ENCODE assay signal across 11 mouse cellular contexts in genomic region chr16:78265826-78266225, GRCm38 (mm10). TPM values are rescaled to one million over a fixed set of nuclear protein-coding genes. Genes with fewer than 3 reads are reported as not detected.
DNase-seq lines count a peak whose midpoint lies in the region; ATAC-seq lines count a peak whose summit lies in the region.
"Had no signal": no experiment of that assay in that cellular context is flagged by ENCODE, and none has a peak within 500 bp of the region (broad histone marks: within the 10 kb centered on the region; RNA-seq: fewer than 3 reads in every experiment).

No protein-coding gene starts in this region.

- ATAC-seq in hindbrain, embryonic 13.5 days (ENCODE audit: low FRiP score): no peak
- no peak for ATAC-seq in heart, embryonic 16.5 days (replicated peaks; ENCODE audit: extremely low read depth, insufficient read depth, low FRiP score)
- ATAC-seq in cerebellum, adult (ENCODE audit: insufficient number of reproducible peaks, low FRiP score, low TSS enrichment): no peak

- H3K9me3 ChIP-seq in hindbrain, embryonic 10.5 days: no peaks in the 10 kb centered on the region
- no peaks in the 10 kb centered on the region for H3K9me3 ChIP-seq in hindbrain, embryonic 13.5 days
- no peaks in the 10 kb centered on the region for H3K9me3 ChIP-seq in heart, embryonic 16.5 days (replicated peaks; ENCODE audit: control insufficient read depth, low read length)
- H3K9me3 ChIP-seq: limb, embryonic 15.5 days had no signal

- no peak overlapping the region for H3K4me3 ChIP-seq in hindbrain, embryonic 10.5 days
- no peak overlapping the region for H3K4me3 ChIP-seq in hindbrain, embryonic 13.5 days
- H3K4me3 ChIP-seq in heart, embryonic 16.5 days (ENCODE audit: low read length): no peak overlapping the region

- peak overlapping the region; percentile 42; the same call in 1 of the 2 replicates for H3K27ac ChIP-seq in hindbrain, embryonic 10.5 days
- H3K27ac ChIP-seq in hindbrain, embryonic 13.5 days: no peak overlapping the region
- peak overlapping the region; percentile 90 for H3K27ac ChIP-seq in heart, embryonic 16.5 days (ENCODE audit: low read length)
- H3K27ac ChIP-seq: limb, embryonic 15.5 days had no signal

- no peak overlapping the region for H3K9ac ChIP-seq in hindbrain, embryonic 13.5 days
- no peak overlapping the region for H3K9ac ChIP-seq in heart, embryonic 16.5 days (ENCODE audit: low read length)
- H3K9ac ChIP-seq: limb, embryonic 15.5 days had no signal

- H3K4me1 ChIP-seq in hindbrain, embryonic 10.5 days (replicated peaks): peaks cover 17% of the 10 kb centered on the region
- H3K4me1 ChIP-seq in hindbrain, embryonic 13.5 days (replicated peaks): peaks cover 17% of the 10 kb centered on the region
- H3K4me1 ChIP-seq in heart, embryonic 16.5 days (ENCODE audit: control insufficient read depth, insufficient read depth, low read length): peaks cover 12% of the 10 kb centered on the region

- WGBS in hindbrain, embryonic 10.5 days: 42% methylated on average over 11 of the region's 11 CpGs
- 46% methylated on average over 11 of the region's 11 CpGs for WGBS in hindbrain, embryonic 13.5 days
- WGBS in heart, embryonic 16.5 days: 34% methylated on average over 11 of the region's 11 CpGs

- no peak overlapping the region for H3K4me2 ChIP-seq in hindbrain, embryonic 13.5 days
- peak overlapping the region; percentile 80 for H3K4me2 ChIP-seq in heart, embryonic 16.5 days (ENCODE audit: low read depth, low read length)

- no peak for DNase-seq in hindbrain, embryonic 10.5 days (ENCODE audit: low spot score)
- DNase-seq in adrenal gland, adult 8-10 months: peak; percentile 19
- DNase-seq in lung, postnatal 25 days (ENCODE audit: low spot score): peak; percentile 49
- DNase-seq in thymus, postnatal 36 days: no peak
- no peak for DNase-seq in cerebellum, adult 11-12 months
- DNase-seq: kidney, postnatal 4 days had no signal

- H3K27me3 ChIP-seq in hindbrain, embryonic 10.5 days (ENCODE audit: insufficient read depth, poor library complexity, severe bottlenecking): no peaks in the 10 kb centered on the region
- no peaks in the 10 kb centered on the region for H3K27me3 ChIP-seq in hindbrain, embryonic 13.5 days
- no peaks in the 10 kb centered on the region for H3K27me3 ChIP-seq in heart, embryonic 16.5 days (ENCODE audit: control insufficient read depth, insufficient read depth, low read length)
- H3K27me3 ChIP-seq: CH12.LX; limb, embryonic 15.5 days had no signal

- H3K36me3 ChIP-seq in hindbrain, embryonic 10.5 days: no peaks in the 10 kb centered on the region
- H3K36me3 ChIP-seq in hindbrain, embryonic 13.5 days: no peaks in the 10 kb centered on the region
- H3K36me3 ChIP-seq in heart, embryonic 16.5 days (ENCODE audit: control insufficient read depth, insufficient read depth): no peaks in the 10 kb centered on the region
- H3K36me3 ChIP-seq: limb, embryonic 15.5 days had no signal

RNA-seq across cellular contexts. Expression of gene Cxadr, which starts 35.5 kb away (rescaled TPM):
- 48.3 and 58.4 TPM in 2 replicates for polyA plus RNA-seq in hindbrain, embryonic 10.5 days (2016; fragmentation: Nextera tagmentation; extraction: Ambion mirVana)
- polyA plus RNA-seq in hindbrain, embryonic 13.5 days (2015; fragmentation: Nextera tagmentation; extraction: Ambion mirVana): 129 and 131 TPM in 2 replicates
- total RNA-seq in adrenal gland, adult 8-10 months (2022): 10 to 100 TPM in 2 of 4 experiments, 1 to 10 TPM in 2; 2.0 to 18.4 (median 9.3) TPM
- polyA plus RNA-seq in heart, embryonic 16.5 days (2015; fragmentation: Nextera tagmentation; extraction: Ambion mirVana): 25.8 and 28.5 TPM in 2 replicates
- total RNA-seq: CH12.LX had no signal

Comparison
In these comparisons a context has a peak if more than half of its experiments do, and no peak if none do; other contexts are left out.
1. DNase-seq: peak in adrenal gland, adult 8-10 months (single experiment) and lung, postnatal 25 days (single experiment); none in hindbrain, embryonic 10.5 days (single experiment), thymus, postnatal 36 days (0 of 2) and cerebellum, adult 11-12 months (single experiment).